Mouse (Mus musculus): Measurements from ENCODE around the gene Hacl1. TPM values are rescaled to one million over a fixed set of nuclear protein-coding genes. Genes with fewer than 3 reads are reported as not detected.

Gene Hacl1
- total and polyA plus RNA-seq, 2 experiments from 2014 or later, result 12.2 to 25.5 TPM

GRCm38 (mm10) chr14:31656857-31657645 lies 16.0 kb upstream of the Hacl1 start:
- Histone ChIP-seq H3K36me3 (replicated peaks; ENCODE audit: control insufficient read depth, insufficient read depth, low read length) (no peaks in the 10 kb centered on the region), H3K9ac (replicated peaks; ENCODE audit: low read depth, low read length) (no peak overlapping the region), H3K4me1 (ENCODE audit: control insufficient read depth, insufficient read depth) (peaks cover 37% of the 10 kb centered on the region), H3K4me2 (ENCODE audit: low read depth, low read length) (peak overlapping the region; percentile 39), H3K9me3 (replicated peaks; ENCODE audit: control insufficient read depth, low read length) (no peaks in the 10 kb centered on the region), H3K27me3 (ENCODE audit: control insufficient read depth, insufficient read depth, low read length) (no peaks in the 10 kb centered on the region), H3K27ac (ENCODE audit: low read depth) (peak overlapping the region; percentile 92), H3K4me3 (ENCODE audit: low read depth, low read length) (no peak overlapping the region)
- WGBS, result 21% methylated on average over 5 of the region's 5 CpGs
- TF ChIP-seq EP300 (IDR thresholded peaks at IDR 0.05; ENCODE audit: low read depth) (no peak), CTCF (IDR thresholded peaks at IDR 0.05; ENCODE audit: low read depth) (peak; percentile 89)
- DNase-seq (ENCODE audit: low spot score) (peak; percentile 75), ATAC-seq (ENCODE audit: insufficient read depth, low read depth) (no peak)

GRCm38 (mm10) chr14:31656386-31656785 lies 15.3 kb upstream of the Hacl1 start:
- Histone ChIP-seq H3K27ac (ENCODE audit: low read depth) (no peak overlapping the region), H3K4me1 (ENCODE audit: control insufficient read depth, insufficient read depth) (peaks cover 33% of the 10 kb centered on the region), H3K27me3 (ENCODE audit: control insufficient read depth, insufficient read depth, low read length) (no peaks in the 10 kb centered on the region), H3K9ac (replicated peaks; ENCODE audit: low read depth, low read length) (no peak overlapping the region), H3K4me3 (ENCODE audit: low read depth, low read length) (no peak overlapping the region), H3K9me3 (replicated peaks; ENCODE audit: control insufficient read depth, low read length) (no peaks in the 10 kb centered on the region), H3K4me2 (ENCODE audit: low read depth, low read length) (no peak overlapping the region), H3K36me3 (replicated peaks; ENCODE audit: control insufficient read depth, insufficient read depth, low read length) (no peaks in the 10 kb centered on the region)
- DNase-seq (ENCODE audit: low spot score) (no peak), ATAC-seq (ENCODE audit: insufficient read depth, low read depth) (no peak)
- TF ChIP-seq EP300 (IDR thresholded peaks at IDR 0.05; ENCODE audit: low read depth) (no peak), CTCF (IDR thresholded peaks at IDR 0.05; ENCODE audit: low read depth) (no peak)
- WGBS, result 60% methylated on average over 7 of the region's 7 CpGs

- WGBS, result 79% methylated on average over 14 of the region's 14 CpGs
- H3K9me3 ChIP-seq (replicated peaks; ENCODE audit: control insufficient read depth, low read length), result 0 out of 2 replicates have a peak, but pooled peaks cover under 1% of the 10 kb centered on the region
- H3K9ac ChIP-seq (replicated peaks; ENCODE audit: low read depth, low read length), result no peak overlapping the region
- H3K27ac ChIP-seq (ENCODE audit: low read depth), result no peak overlapping the region
- TF ChIP-seq CTCF (IDR thresholded peaks at IDR 0.05; ENCODE audit: low read depth), result no peak
- H3K4me2 ChIP-seq (ENCODE audit: low read depth, low read length), result no peak overlapping the region
- H3K27me3 ChIP-seq (ENCODE audit: control insufficient read depth, insufficient read depth, low read length), result no peaks in the 10 kb centered on the region
- no peaks in the 10 kb centered on the region for H3K36me3 ChIP-seq (replicated peaks; ENCODE audit: control insufficient read depth, insufficient read depth, low read length)
- DNase-seq (ENCODE audit: low spot score) (no peak), ATAC-seq (ENCODE audit: insufficient read depth, low read depth) (no peak)
- no peak overlapping the region for H3K4me3 ChIP-seq (ENCODE audit: low read depth, low read length)
- H3K4me1 ChIP-seq (ENCODE audit: control insufficient read depth, insufficient read depth), result peaks cover 28% of the 10 kb centered on the region
Observed at GRCm38 (mm10) chr14:31655406-31655805, 14.3 kb upstream of the Hacl1 start.

- 75% methylated on average over 5 of the region's 5 CpGs for WGBS
- Histone ChIP-seq H3K4me1 (ENCODE audit: control insufficient read depth, insufficient read depth) (peaks cover 22% of the 10 kb centered on the region), H3K9me3 (replicated peaks; ENCODE audit: control insufficient read depth, low read length) (0 out of 2 replicates have a peak, but pooled peaks cover 3% of the 10 kb centered on the region)
Observed at GRCm38 (mm10) chr14:31654816-31655215, 13.7 kb upstream of the Hacl1 start.

GRCm38 (mm10) chr14:31653101-31653875 lies 12.2 kb upstream of the Hacl1 start:
- 48% methylated on average over 14 of the region's 14 CpGs for WGBS
- H3K27ac ChIP-seq (ENCODE audit: low read depth), result no peak overlapping the region
- no peak overlapping the region for H3K4me3 ChIP-seq (ENCODE audit: low read depth, low read length)
- no peak overlapping the region for H3K4me2 ChIP-seq (ENCODE audit: low read depth, low read length)
- no peaks in the 10 kb centered on the region for H3K36me3 ChIP-seq (replicated peaks; ENCODE audit: control insufficient read depth, insufficient read depth, low read length)
- TF ChIP-seq EP300 (IDR thresholded peaks at IDR 0.05; ENCODE audit: low read depth) (no peak), CTCF (IDR thresholded peaks at IDR 0.05; ENCODE audit: low read depth) (no peak)
- no peak overlapping the region for H3K9ac ChIP-seq (replicated peaks; ENCODE audit: low read depth, low read length)
- H3K4me1 ChIP-seq (ENCODE audit: control insufficient read depth, insufficient read depth), result peaks cover 10% of the 10 kb centered on the region; the same call in 1 of the 2 replicates
- no peak for ATAC-seq (ENCODE audit: insufficient read depth, low read depth)
- no peaks in the 10 kb centered on the region for H3K27me3 ChIP-seq (ENCODE audit: control insufficient read depth, insufficient read depth, low read length)
- DNase-seq (ENCODE audit: low spot score), result no peak
- 0 out of 2 replicates have a peak, but pooled peaks cover 3% of the 10 kb centered on the region for H3K9me3 ChIP-seq (replicated peaks; ENCODE audit: control insufficient read depth, low read length)

More at GRCm38 (mm10) chr14:31654816-31655215, 13.7 kb upstream of the Hacl1 start:
- H3K9ac ChIP-seq (replicated peaks; ENCODE audit: low read depth, low read length), result no peak overlapping the region
- DNase-seq (ENCODE audit: low spot score), result no peak
- H3K4me3 ChIP-seq (ENCODE audit: low read depth, low read length), result no peak overlapping the region
- H3K27me3 ChIP-seq (ENCODE audit: control insufficient read depth, insufficient read depth, low read length), result no peaks in the 10 kb centered on the region
- TF ChIP-seq EP300 (IDR thresholded peaks at IDR 0.05; ENCODE audit: low read depth) (no peak), CTCF (IDR thresholded peaks at IDR 0.05; ENCODE audit: low read depth) (no peak)
- no peak for ATAC-seq (ENCODE audit: insufficient read depth, low read depth)
- H3K4me2 ChIP-seq (ENCODE audit: low read depth, low read length), result no peak overlapping the region
- H3K27ac ChIP-seq (ENCODE audit: low read depth), result no peak overlapping the region
- no peaks in the 10 kb centered on the region for H3K36me3 ChIP-seq (replicated peaks; ENCODE audit: control insufficient read depth, insufficient read depth, low read length)
